Mouse (Mus musculus) ES-E14 (cell line): Measurements from ENCODE around the gene Malsu1.

Experiments used
- CHD2 ChIP-seq: IDR thresholded peaks from 2 replicates; pipeline ENCODE4 v1.6.1; 2014; ENCODE audit warnings: mild to moderate bottlenecking, low read depth, low read length, inconsistent platforms
- HCFC1 ChIP-seq: IDR thresholded peaks from 2 replicates; pipeline ENCODE4 v1.6.1; 2012; ENCODE audit warnings: low read length, inconsistent platforms, borderline replicate concordance; ENCODE audit not compliant: insufficient read depth
- MAFK ChIP-seq: IDR thresholded peaks from 2 replicates; pipeline ENCODE4 v1.6.1; 2014; ENCODE audit warnings: mild to moderate bottlenecking, low read depth, low read length, inconsistent platforms; ENCODE audit not compliant: insufficient read depth
- ZC3H11A ChIP-seq: IDR thresholded peaks from 2 replicates; pipeline ENCODE4 v1.6.1; 2012; ENCODE audit warnings: low read depth, mild to moderate bottlenecking, inconsistent platforms, low read length, borderline replicate concordance

GRCm38 (mm10) chr6:49106746-49107500, 33.3 kb downstream of the Malsu1 start:
- TF ChIP-seq CHD2 = no peak
- no peak for TF ChIP-seq MAFK
- no peak for TF ChIP-seq ZC3H11A
- no peak for TF ChIP-seq HCFC1
